Mouse (Mus musculus) heart, embryonic 16.5 days (tissue): ENCODE measurements around the gene C9orf72. TPM values are rescaled to one million over a fixed set of nuclear protein-coding genes. Genes with fewer than 3 reads are reported as not detected.

Source experiments
- ATAC-seq: fragments of 200-750 bp; cut with Nextera tagmentation; replicated peaks from 2 replicates; pipeline ENCODE4 v1.8.0; 2017; ENCODE audit warnings: moderate number of reproducible peaks; ENCODE audit not compliant: insufficient read depth, low FRiP score; ENCODE audit errors: extremely low read depth
- H3K27ac ChIP-seq: fragments of 300-500 bp; sonication (generic); 2 replicates; pipeline ENCODE4 v1.5.1; 2014; ENCODE audit warnings: mild to moderate bottlenecking, low read length, control low read depth, moderate library complexity
- H3K27me3 ChIP-seq: fragments of 300-500 bp; sonication (generic); 2 replicates; pipeline ENCODE4 v1.6.1; 2014; ENCODE audit warnings: low read length, mixed read lengths; ENCODE audit not compliant: control insufficient read depth, insufficient read depth
- H3K36me3 ChIP-seq: fragments of 300-500 bp; sonication (generic); 2 replicates; pipeline ENCODE4 v1.6.1; 2014; ENCODE audit not compliant: control insufficient read depth, insufficient read depth
- H3K4me1 ChIP-seq: fragments of 300-500 bp; sonication (generic); 2 replicates; pipeline ENCODE4 v1.6.1; 2014; ENCODE audit warnings: low read length, mixed read lengths; ENCODE audit not compliant: control insufficient read depth, insufficient read depth
- H3K4me2 ChIP-seq: fragments of 300-500 bp; sonication (generic); 2 replicates; pipeline ENCODE4 v1.6.1; 2014; ENCODE audit warnings: low read depth, mild to moderate bottlenecking, control low read depth, low read length
- H3K4me3 ChIP-seq: fragments of 300-500 bp; sonication (generic); 2 replicates; pipeline ENCODE4 v1.5.1; 2014; ENCODE audit warnings: mild to moderate bottlenecking, control low read depth, low read length
- H3K9ac ChIP-seq: fragments of 300-500 bp; sonication (generic); 2 replicates; pipeline ENCODE4 v1.6.1; 2014; ENCODE audit warnings: low read length, control low read depth
- H3K9me3 ChIP-seq: fragments of 300-500 bp; sonication (generic); replicated peaks from 2 replicates; pipeline ENCODE4 v1.6.1; 2016; ENCODE audit warnings: low read length; ENCODE audit not compliant: control insufficient read depth
- WGBS: fragments of 180-500 bp; shearing (Covaris S2); extraction: QIAGEN DNeasy Blood & Tissue Kit; methylation state at CpG from one replicate; pipeline ENCODE4 v1.1.7; 2014; 5-methylcytosine and 5-hydroxymethylcytosine counted together
- polyA plus RNA-seq: library from polyadenylated mRNA; unstranded; fragments of >200 nt; fragmentation: Nextera tagmentation; extraction: Ambion mirVana; gene quantifications from 2 replicates; pipeline ENCODE4 v1.2.1, GENCODE M21; 2015

Gene C9orf72
- polyA plus RNA-seq, 1 experiment from 2014 or later: 22.6 TPM

- Histone ChIP-seq H3K4me1 (peaks cover 17% of the 10 kb centered on the region), H3K9me3 (no peaks in the 10 kb centered on the region), H3K4me3 (peak overlapping the region; percentile 95), H3K4me2 (peak overlapping the region; percentile 86), H3K27me3 (no peaks in the 10 kb centered on the region; the same call in 1 of the 2 replicates), H3K9ac (peak overlapping the region; percentile 95), H3K36me3 (no peaks in the 10 kb centered on the region), H3K27ac (peak overlapping the region; percentile 76)
- WGBS: under 1% methylated on average over 39 of the region's 40 CpGs
- peak; percentile 35 for ATAC-seq
Measured at GRCm38 (mm10) chr4:35225141-35225733, 738 bp downstream of the C9orf72 start.

DNA sequence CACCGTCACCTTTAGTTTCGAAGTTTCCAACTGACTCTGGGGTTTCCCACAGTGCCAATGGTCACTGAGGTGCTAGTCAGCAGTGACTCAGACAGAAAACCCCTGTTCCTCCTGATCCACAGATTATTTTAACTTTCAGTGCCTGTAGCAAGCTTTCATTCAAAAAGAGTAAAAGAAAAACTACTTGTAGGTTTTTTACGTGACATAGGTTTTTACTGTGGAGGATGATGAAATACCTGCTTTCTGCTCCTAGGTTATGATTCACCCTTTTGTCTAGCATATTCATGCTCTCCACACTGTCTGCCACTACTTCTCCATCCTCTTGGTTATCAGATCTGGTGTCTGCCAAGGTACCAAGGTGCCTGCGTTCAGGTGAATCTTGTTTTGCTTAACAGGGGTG, 1.9 kb downstream of the C9orf72 start:
- no peaks in the 10 kb centered on the region for H3K9me3 ChIP-seq
- H3K4me3 ChIP-seq: no peak overlapping the region
- peaks cover 21% of the 10 kb centered on the region for H3K4me1 ChIP-seq
- H3K27me3 ChIP-seq: no peaks in the 10 kb centered on the region
- no peak for ATAC-seq
- WGBS: 84% methylated on average over 4 of the region's 4 CpGs
- no peaks in the 10 kb centered on the region for H3K36me3 ChIP-seq
- peak overlapping the region; percentile 86 for H3K4me2 ChIP-seq
- H3K9ac ChIP-seq: no peak overlapping the region
- no peak overlapping the region for H3K27ac ChIP-seq

- ATAC-seq: no peak
- no peak overlapping the region for H3K4me2 ChIP-seq
- 80% methylated on average over 5 of the region's 5 CpGs for WGBS
Measured at GRCm38 (mm10) chr4:35223376-35223988, 2.5 kb downstream of the C9orf72 start.

DNA sequence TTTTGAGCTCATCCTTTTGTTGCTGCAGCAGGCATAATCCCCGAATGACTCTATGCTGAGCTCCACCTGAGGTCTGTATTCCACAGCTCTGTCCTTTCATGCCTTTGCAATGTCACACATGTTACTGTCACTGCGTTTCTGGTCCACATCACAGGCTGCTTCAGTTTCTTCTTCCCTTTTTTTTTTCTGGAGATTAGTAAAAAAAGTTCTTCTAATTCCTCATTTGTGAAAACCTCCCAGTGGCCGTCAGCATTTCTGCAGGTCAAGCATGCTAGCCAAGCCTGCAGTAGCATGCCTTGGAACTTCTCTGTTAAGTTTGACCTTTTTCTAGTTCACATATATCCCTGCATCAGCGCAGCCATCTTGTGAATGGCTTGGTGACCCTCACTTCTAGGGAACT, 4.1 kb downstream of the C9orf72 start:
- ATAC-seq: no peak
- H3K36me3 ChIP-seq: peaks cover 13% of the 10 kb centered on the region; the same call in 1 of the 2 replicates
- H3K4me2 ChIP-seq: no peak overlapping the region
- no peaks in the 10 kb centered on the region for H3K9me3 ChIP-seq
- no peak overlapping the region for H3K9ac ChIP-seq
- H3K4me1 ChIP-seq: peaks cover 21% of the 10 kb centered on the region
- 55% methylated on average over 4 of the region's 4 CpGs for WGBS
- no peaks in the 10 kb centered on the region for H3K27me3 ChIP-seq
- no peak overlapping the region for H3K27ac ChIP-seq
- H3K4me3 ChIP-seq: no peak overlapping the region

More at GRCm38 (mm10) chr4:35223376-35223988, 2.5 kb downstream of the C9orf72 start:
- Histone ChIP-seq H3K9ac (no peak overlapping the region), H3K36me3 (peaks cover 1% of the 10 kb centered on the region; the same call in 1 of the 2 replicates), H3K4me1 (peaks cover 22% of the 10 kb centered on the region), H3K4me3 (no peak overlapping the region), H3K9me3 (no peaks in the 10 kb centered on the region), H3K27ac (no peak overlapping the region), H3K27me3 (no peaks in the 10 kb centered on the region)

DNA sequence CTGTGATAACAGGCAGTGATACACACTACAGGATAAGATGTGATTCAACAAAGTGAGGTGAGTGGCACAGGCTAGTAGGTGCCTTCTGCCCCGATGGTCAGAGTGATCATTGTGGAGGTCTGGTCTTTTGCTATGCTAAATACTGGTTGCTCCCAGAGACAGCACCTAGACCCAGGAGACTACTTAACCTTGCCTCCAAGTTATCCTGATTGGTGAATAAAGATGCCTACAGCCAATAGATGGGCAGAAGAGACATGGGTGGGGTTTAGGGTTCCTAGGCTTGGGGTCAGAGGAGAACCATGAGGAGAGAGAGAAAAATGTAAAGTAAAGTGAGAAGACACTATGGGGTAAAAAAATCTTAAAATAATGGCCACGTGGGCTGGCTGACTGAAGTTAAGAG, 4.8 kb downstream of the C9orf72 start:
- no peak for ATAC-seq
- Histone ChIP-seq H3K4me2 (no peak overlapping the region), H3K4me3 (no peak overlapping the region), H3K36me3 (peaks cover 17% of the 10 kb centered on the region; the same call in 1 of the 2 replicates), H3K4me1 (peaks cover 20% of the 10 kb centered on the region), H3K9ac (no peak overlapping the region), H3K9me3 (no peaks in the 10 kb centered on the region), H3K27me3 (no peaks in the 10 kb centered on the region), H3K27ac (peak overlapping the region; percentile 35; the same call in 1 of the 2 replicates)
- 46% methylated on average over 2 of the region's 2 CpGs for WGBS

DNA sequence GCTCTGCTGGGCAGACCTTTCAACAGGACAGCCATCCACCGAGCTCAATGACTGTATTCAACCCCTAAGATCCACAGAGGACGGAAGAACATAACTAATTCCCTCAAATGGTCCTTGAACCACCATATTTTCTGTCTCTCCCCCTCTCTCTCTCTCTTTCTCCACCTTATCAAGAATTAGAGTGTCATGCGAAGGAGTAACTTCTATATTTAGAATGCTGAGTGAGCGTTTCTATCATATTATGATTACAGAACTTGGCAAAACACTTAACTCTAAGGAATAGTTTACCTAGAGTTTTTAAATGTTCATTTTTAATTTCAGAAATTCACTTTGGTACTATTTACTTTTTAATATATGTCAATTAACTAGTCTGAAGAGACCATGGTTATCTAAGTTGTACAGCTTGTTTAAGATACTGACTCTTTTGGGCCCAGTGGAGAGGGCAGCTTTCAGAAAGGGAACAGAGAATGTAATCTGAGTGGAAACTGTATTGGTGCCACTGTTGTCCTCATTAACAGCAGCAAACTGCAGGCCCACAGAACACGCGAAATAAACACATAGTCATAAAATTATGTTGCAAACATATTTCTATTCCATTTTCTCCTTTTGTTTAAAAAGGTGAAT, 5.8 kb downstream of the C9orf72 start:
- H3K4me1 ChIP-seq: peaks cover 20% of the 10 kb centered on the region
- H3K9ac ChIP-seq: no peak overlapping the region
- peak overlapping the region; percentile 66 for H3K27ac ChIP-seq
- peaks cover 26% of the 10 kb centered on the region for H3K36me3 ChIP-seq
- 34% methylated on average over 6 of the region's 6 CpGs for WGBS
- peak overlapping the region; percentile 38; the same call in 1 of the 2 replicates for H3K4me2 ChIP-seq
- H3K9me3 ChIP-seq: no peaks in the 10 kb centered on the region
- no peak; the same call in 1 of the 2 replicates for ATAC-seq
- no peaks in the 10 kb centered on the region for H3K27me3 ChIP-seq
- no peak overlapping the region for H3K4me3 ChIP-seq

DNA sequence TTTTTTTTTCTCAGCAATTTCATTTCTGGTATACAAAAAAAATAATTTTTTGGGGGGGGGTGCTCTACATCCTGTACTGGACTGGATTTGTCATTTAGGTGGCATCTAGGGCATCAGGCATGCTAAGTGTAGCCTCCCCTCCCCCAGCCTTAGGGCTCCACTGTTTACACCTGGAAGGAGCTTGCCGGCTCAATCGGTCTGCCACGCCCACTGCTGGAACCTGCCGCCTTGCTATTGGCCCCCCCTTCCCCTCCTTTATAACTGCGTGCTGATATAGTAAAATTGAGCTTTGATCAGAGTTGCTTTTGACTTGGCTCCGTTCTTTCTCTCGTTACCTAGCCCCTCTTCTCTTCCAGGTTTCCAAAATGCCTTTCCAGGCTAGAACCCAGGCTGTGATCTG, 21.3 kb downstream of the C9orf72 start:
- Histone ChIP-seq H3K36me3 (peaks cover 31% of the 10 kb centered on the region), H3K9me3 (no peaks in the 10 kb centered on the region), H3K27me3 (no peaks in the 10 kb centered on the region), H3K9ac (no peak overlapping the region), H3K27ac (no peak overlapping the region), H3K4me2 (no peak overlapping the region), H3K4me3 (no peak overlapping the region), H3K4me1 (no peaks in the 10 kb centered on the region)
- 67% methylated on average over 7 of the region's 7 CpGs for WGBS
- no peak for ATAC-seq

DNA sequence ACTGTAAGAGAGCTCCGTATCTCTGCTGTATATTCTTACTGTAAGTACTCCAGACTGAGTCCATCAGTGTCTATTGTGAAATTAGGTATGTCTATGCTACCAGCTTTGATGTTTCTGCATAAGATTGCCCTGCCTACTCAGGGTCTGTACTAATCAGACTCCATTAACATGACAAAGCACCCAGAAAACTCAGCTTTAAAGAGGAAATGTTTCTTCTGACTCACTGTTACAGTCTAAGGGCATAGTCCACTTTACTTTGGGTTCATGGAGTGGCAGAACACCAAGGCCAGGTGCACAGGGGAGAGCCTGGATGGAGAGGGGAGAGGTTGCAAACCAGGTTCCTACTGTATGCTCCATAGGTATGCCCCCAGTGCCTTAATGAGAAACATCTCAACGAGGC, 22.3 kb downstream of the C9orf72 start:
- H3K9me3 ChIP-seq: no peaks in the 10 kb centered on the region
- no peaks in the 10 kb centered on the region for H3K4me1 ChIP-seq
- WGBS: 93% methylated on average over 2 of the region's 2 CpGs
- H3K27me3 ChIP-seq: no peaks in the 10 kb centered on the region
- no peak overlapping the region for H3K4me3 ChIP-seq
- peaks cover 35% of the 10 kb centered on the region for H3K36me3 ChIP-seq
- no peak overlapping the region for H3K9ac ChIP-seq
- H3K4me2 ChIP-seq: no peak overlapping the region
- ATAC-seq: no peak
- no peak overlapping the region for H3K27ac ChIP-seq

DNA sequence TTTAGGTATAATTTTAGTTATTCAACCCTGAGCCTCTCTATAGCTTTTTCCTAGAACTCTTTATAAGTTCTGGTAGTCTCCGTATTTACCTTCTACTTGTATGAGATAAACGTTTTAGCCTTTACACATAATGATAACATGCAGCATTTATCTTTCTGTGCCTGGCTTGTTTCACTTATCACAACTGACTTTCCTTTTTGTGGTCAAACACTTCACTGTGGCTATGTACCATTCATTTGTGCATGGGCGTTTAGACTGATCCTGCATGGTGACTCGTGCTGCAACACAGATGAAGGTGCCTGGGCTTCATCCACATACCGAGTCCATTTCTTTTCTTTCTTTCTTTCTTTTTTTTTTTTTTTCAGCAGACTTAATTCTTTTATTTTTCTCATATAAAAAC, 24.3 kb downstream of the C9orf72 start:
- no peaks in the 10 kb centered on the region for H3K27me3 ChIP-seq
- ATAC-seq: no peak
- no peak overlapping the region for H3K4me2 ChIP-seq
- H3K4me1 ChIP-seq: no peaks in the 10 kb centered on the region
- no peak overlapping the region for H3K9ac ChIP-seq
- no peaks in the 10 kb centered on the region for H3K9me3 ChIP-seq
- H3K36me3 ChIP-seq: peaks cover 38% of the 10 kb centered on the region
- no peak overlapping the region for H3K4me3 ChIP-seq
- no peak overlapping the region for H3K27ac ChIP-seq
- 76% methylated on average over 5 of the region's 5 CpGs for WGBS
